Mouse (Mus musculus): ENCODE measurements around the gene Rap1a. TPM values are rescaled to one million over a fixed set of nuclear protein-coding genes. Genes with fewer than 3 reads are reported as not detected.

Gene Rap1a
- polyA plus RNA-seq, 1 experiment = 15.1 TPM

DNA sequence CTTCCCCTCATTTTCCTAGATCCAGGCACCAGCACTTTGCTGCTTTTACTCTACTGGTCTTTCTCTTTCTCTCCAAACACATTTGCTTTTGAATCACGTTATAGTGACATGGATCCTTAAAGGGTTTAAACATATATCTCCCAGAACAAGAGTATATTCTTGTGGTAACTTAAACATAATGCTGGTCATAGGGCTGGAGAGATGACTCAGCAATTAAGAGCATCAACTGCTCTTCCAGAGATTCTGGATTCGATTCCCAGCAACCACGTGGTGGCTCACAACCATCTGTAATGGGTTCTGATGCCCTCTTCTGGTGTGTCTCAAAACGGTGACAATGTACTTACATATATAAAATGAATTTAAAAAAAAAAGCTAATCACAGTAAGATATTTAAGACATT, 68.8 kb downstream of the Rap1a start:
- no peaks in the 10 kb centered on the region for H3K27me3 ChIP-seq (ENCODE audit: control insufficient read depth, insufficient read depth, insufficient read length)
- H3K79me2 ChIP-seq (ENCODE audit: control insufficient read depth, insufficient read depth) = no peaks in the 10 kb centered on the region
- no peak overlapping the region for H3K4me3 ChIP-seq (ENCODE audit: insufficient read depth, poor library complexity, severe bottlenecking)
- TF ChIP-seq MAX (IDR thresholded peaks at IDR 0.05) (no peak), MYOD1 (IDR thresholded peaks at IDR 0.05; ENCODE audit: control insufficient read depth, insufficient read length, low read depth) (no peak), MYOG (IDR thresholded peaks at IDR 0.05; ENCODE audit: control insufficient read depth, extremely low read depth, insufficient read length) (no peak), USF1 (IDR thresholded peaks at IDR 0.05; ENCODE audit: low read depth) (no peak), FOSL1 (IDR thresholded peaks at IDR 0.05; ENCODE audit: insufficient read depth, low read length, poor library complexity, severe bottlenecking) (no peak), CEBPB (IDR thresholded peaks at IDR 0.05; ENCODE audit: low read depth) (no peak), CTCF (IDR thresholded peaks at IDR 0.05; ENCODE audit: control insufficient read depth, insufficient read depth, insufficient read length) (no peak)
- peaks cover 24% of the 10 kb centered on the region for H3K36me3 ChIP-seq (ENCODE audit: control insufficient read depth, insufficient read depth)
- H3K79me3 ChIP-seq (ENCODE audit: low read depth) = no peaks in the 10 kb centered on the region
- no peak overlapping the region for H3ac ChIP-seq (ENCODE audit: control insufficient read depth, insufficient read length, low read depth)

GRCm38 (mm10) chr3:105726037-105726436, 75.1 kb downstream of the Rap1a start:
- Histone ChIP-seq H3K36me3 (ENCODE audit: control insufficient read depth, insufficient read depth) (peaks cover 10% of the 10 kb centered on the region), H3ac (ENCODE audit: control insufficient read depth, insufficient read length, low read depth) (no peak overlapping the region), H3K79me2 (ENCODE audit: control insufficient read depth, insufficient read depth) (no peaks in the 10 kb centered on the region), H3K79me3 (ENCODE audit: low read depth) (no peaks in the 10 kb centered on the region), H3K27me3 (ENCODE audit: control insufficient read depth, insufficient read depth, insufficient read length) (no peaks in the 10 kb centered on the region), H3K4me3 (ENCODE audit: insufficient read depth, poor library complexity, severe bottlenecking) (no peak overlapping the region)
- TF ChIP-seq MAX (IDR thresholded peaks at IDR 0.05) = no peak
- TF ChIP-seq FOSL1 (IDR thresholded peaks at IDR 0.05; ENCODE audit: insufficient read depth, low read length, poor library complexity, severe bottlenecking) = no peak
- no peak for TF ChIP-seq MYOG (IDR thresholded peaks at IDR 0.05; ENCODE audit: control insufficient read depth, extremely low read depth, insufficient read length)
- TF ChIP-seq CTCF (IDR thresholded peaks at IDR 0.05; ENCODE audit: control insufficient read depth, insufficient read depth, insufficient read length) = no peak
- TF ChIP-seq USF1 (IDR thresholded peaks at IDR 0.05; ENCODE audit: low read depth) = no peak
- no peak for TF ChIP-seq MYOD1 (IDR thresholded peaks at IDR 0.05; ENCODE audit: control insufficient read depth, insufficient read length, low read depth)
- TF ChIP-seq CEBPB (IDR thresholded peaks at IDR 0.05; ENCODE audit: low read depth) = no peak

- TF ChIP-seq CEBPB (IDR thresholded peaks at IDR 0.05; ENCODE audit: low read depth) = no peak
- no peak for TF ChIP-seq USF1 (IDR thresholded peaks at IDR 0.05; ENCODE audit: low read depth)
- TF ChIP-seq FOSL1 (IDR thresholded peaks at IDR 0.05; ENCODE audit: insufficient read depth, low read length, poor library complexity, severe bottlenecking) = no peak
- TF ChIP-seq MYOD1 (IDR thresholded peaks at IDR 0.05; ENCODE audit: control insufficient read depth, insufficient read length, low read depth) = no peak
- no peak for TF ChIP-seq MYOG (IDR thresholded peaks at IDR 0.05; ENCODE audit: control insufficient read depth, extremely low read depth, insufficient read length)
- TF ChIP-seq MAX (IDR thresholded peaks at IDR 0.05) = no peak
- no peak for TF ChIP-seq CTCF (IDR thresholded peaks at IDR 0.05; ENCODE audit: control insufficient read depth, insufficient read depth, insufficient read length)
- Histone ChIP-seq H3K36me3 (ENCODE audit: control insufficient read depth, insufficient read depth) (no peaks in the 10 kb centered on the region), H3K79me2 (ENCODE audit: control insufficient read depth, insufficient read depth) (no peaks in the 10 kb centered on the region), H3K27me3 (ENCODE audit: control insufficient read depth, insufficient read depth, insufficient read length) (no peaks in the 10 kb centered on the region), H3ac (ENCODE audit: control insufficient read depth, insufficient read length, low read depth) (no peak overlapping the region), H3K79me3 (ENCODE audit: low read depth) (no peaks in the 10 kb centered on the region), H3K4me3 (ENCODE audit: insufficient read depth, poor library complexity, severe bottlenecking) (no peak overlapping the region)
These were observed 78.6 kb downstream of the Rap1a start for GRCm38 (mm10) chr3:105722510-105722909.

DNA sequence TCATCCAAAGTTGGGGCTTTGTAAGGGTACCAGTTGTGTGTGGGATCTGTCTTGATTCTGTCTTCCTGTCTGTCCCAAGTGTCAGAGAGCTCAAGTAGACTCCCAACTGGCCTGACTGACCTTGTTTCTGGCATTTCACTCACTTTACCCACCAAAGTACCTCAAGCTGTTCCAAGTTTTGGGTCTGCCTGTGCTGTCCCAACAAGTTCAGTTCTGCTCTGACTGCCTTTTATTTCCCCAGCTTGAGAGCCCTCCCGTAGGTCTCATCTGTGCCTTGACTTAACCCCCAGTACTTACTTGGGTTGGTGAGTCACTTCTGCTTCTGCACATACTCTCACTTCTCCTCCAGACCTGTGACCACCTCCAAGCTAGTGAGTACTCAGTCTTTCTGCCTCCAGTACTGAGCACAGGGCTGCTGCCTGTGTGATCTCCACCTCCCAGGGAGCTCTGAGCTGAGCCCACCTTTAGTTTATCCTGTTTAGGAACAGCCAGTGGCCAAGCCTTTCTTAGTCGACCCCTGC, 79.4 kb downstream of the Rap1a start:
- peaks cover under 1% of the 10 kb centered on the region for H3K36me3 ChIP-seq (ENCODE audit: control insufficient read depth, insufficient read depth)
- no peak overlapping the region for H3K4me3 ChIP-seq (ENCODE audit: insufficient read depth, poor library complexity, severe bottlenecking)
- TF ChIP-seq MAX (IDR thresholded peaks at IDR 0.05) = no peak
- TF ChIP-seq CEBPB (IDR thresholded peaks at IDR 0.05; ENCODE audit: low read depth) = no peak
- TF ChIP-seq MYOD1 (IDR thresholded peaks at IDR 0.05; ENCODE audit: control insufficient read depth, insufficient read length, low read depth) = no peak
- no peak for TF ChIP-seq MYOG (IDR thresholded peaks at IDR 0.05; ENCODE audit: control insufficient read depth, extremely low read depth, insufficient read length)
- no peak for TF ChIP-seq FOSL1 (IDR thresholded peaks at IDR 0.05; ENCODE audit: insufficient read depth, low read length, poor library complexity, severe bottlenecking)
- TF ChIP-seq CTCF (IDR thresholded peaks at IDR 0.05; ENCODE audit: control insufficient read depth, insufficient read depth, insufficient read length) = no peak
- TF ChIP-seq USF1 (IDR thresholded peaks at IDR 0.05; ENCODE audit: low read depth) = no peak
- no peaks in the 10 kb centered on the region for H3K79me2 ChIP-seq (ENCODE audit: control insufficient read depth, insufficient read depth)
- H3K27me3 ChIP-seq (ENCODE audit: control insufficient read depth, insufficient read depth, insufficient read length) = no peaks in the 10 kb centered on the region
- no peak overlapping the region for H3ac ChIP-seq (ENCODE audit: control insufficient read depth, insufficient read length, low read depth)
- no peaks in the 10 kb centered on the region for H3K79me3 ChIP-seq (ENCODE audit: low read depth)

GRCm38 (mm10) chr3:105720514-105720913, 80.6 kb downstream of the Rap1a start:
- Histone ChIP-seq H3K27me3 (ENCODE audit: control insufficient read depth, insufficient read depth, insufficient read length) (no peaks in the 10 kb centered on the region), H3ac (ENCODE audit: control insufficient read depth, insufficient read length, low read depth) (no peak overlapping the region), H3K79me2 (ENCODE audit: control insufficient read depth, insufficient read depth) (no peaks in the 10 kb centered on the region), H3K4me3 (ENCODE audit: insufficient read depth, poor library complexity, severe bottlenecking) (no peak overlapping the region), H3K79me3 (ENCODE audit: low read depth) (no peaks in the 10 kb centered on the region), H3K36me3 (ENCODE audit: control insufficient read depth, insufficient read depth) (peaks cover 5% of the 10 kb centered on the region)
- TF ChIP-seq MAX (IDR thresholded peaks at IDR 0.05) = no peak
- TF ChIP-seq CEBPB (IDR thresholded peaks at IDR 0.05; ENCODE audit: low read depth) = no peak
- no peak for TF ChIP-seq MYOD1 (IDR thresholded peaks at IDR 0.05; ENCODE audit: control insufficient read depth, insufficient read length, low read depth)
- no peak for TF ChIP-seq CTCF (IDR thresholded peaks at IDR 0.05; ENCODE audit: control insufficient read depth, insufficient read depth, insufficient read length)

DNA sequence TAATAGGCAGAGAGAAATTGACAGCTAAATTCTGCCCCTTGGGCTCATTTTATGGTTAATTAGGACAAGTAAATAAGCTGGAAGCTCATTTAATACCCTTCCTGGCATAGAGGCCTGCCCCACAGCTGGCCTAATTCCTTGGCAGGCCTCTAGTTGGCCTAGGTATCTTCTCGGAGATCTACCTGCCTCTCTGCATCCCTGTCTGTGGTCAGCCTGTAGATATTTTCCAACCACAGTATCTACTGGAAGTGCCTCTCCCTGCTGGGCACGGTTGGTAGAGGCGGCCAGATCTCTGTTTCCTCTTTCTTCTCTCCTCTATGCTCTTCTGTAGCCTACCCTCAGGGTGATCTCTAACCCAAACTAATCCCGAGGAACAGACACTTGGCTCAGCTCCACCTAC, 81.2 kb downstream of the Rap1a start:
- Histone ChIP-seq H3K79me3 (ENCODE audit: low read depth) (no peaks in the 10 kb centered on the region), H3ac (ENCODE audit: control insufficient read depth, insufficient read length, low read depth) (no peak overlapping the region), H3K27me3 (ENCODE audit: control insufficient read depth, insufficient read depth, insufficient read length) (no peaks in the 10 kb centered on the region), H3K79me2 (ENCODE audit: control insufficient read depth, insufficient read depth) (no peaks in the 10 kb centered on the region), H3K4me3 (ENCODE audit: insufficient read depth, poor library complexity, severe bottlenecking) (no peak overlapping the region), H3K36me3 (ENCODE audit: control insufficient read depth, insufficient read depth) (peaks cover 5% of the 10 kb centered on the region)
- TF ChIP-seq CTCF (IDR thresholded peaks at IDR 0.05; ENCODE audit: control insufficient read depth, insufficient read depth, insufficient read length) (no peak), USF1 (IDR thresholded peaks at IDR 0.05; ENCODE audit: low read depth) (no peak), MYOG (IDR thresholded peaks at IDR 0.05; ENCODE audit: control insufficient read depth, extremely low read depth, insufficient read length) (no peak), CEBPB (IDR thresholded peaks at IDR 0.05; ENCODE audit: low read depth) (no peak), MYOD1 (IDR thresholded peaks at IDR 0.05; ENCODE audit: control insufficient read depth, insufficient read length, low read depth) (no peak), FOSL1 (IDR thresholded peaks at IDR 0.05; ENCODE audit: insufficient read depth, low read length, poor library complexity, severe bottlenecking) (no peak), MAX (IDR thresholded peaks at IDR 0.05) (no peak)
